Mouse (Mus musculus): Measurements from ENCODE around the gene Wdr62. TPM values are rescaled to one million over a fixed set of nuclear protein-coding genes. Genes with fewer than 3 reads are reported as not detected.
A peak's percentile ranks its signal among the peaks of the same experiment; 100 is the strongest.

The Wdr62 gene
- total RNA-seq (2014; rRNA removed) (0.55 and 0.81 TPM in 2 replicates), polyA plus RNA-seq (2012; rRNA removed) (4.8 and 5.9 TPM in 2 replicates)

DNA sequence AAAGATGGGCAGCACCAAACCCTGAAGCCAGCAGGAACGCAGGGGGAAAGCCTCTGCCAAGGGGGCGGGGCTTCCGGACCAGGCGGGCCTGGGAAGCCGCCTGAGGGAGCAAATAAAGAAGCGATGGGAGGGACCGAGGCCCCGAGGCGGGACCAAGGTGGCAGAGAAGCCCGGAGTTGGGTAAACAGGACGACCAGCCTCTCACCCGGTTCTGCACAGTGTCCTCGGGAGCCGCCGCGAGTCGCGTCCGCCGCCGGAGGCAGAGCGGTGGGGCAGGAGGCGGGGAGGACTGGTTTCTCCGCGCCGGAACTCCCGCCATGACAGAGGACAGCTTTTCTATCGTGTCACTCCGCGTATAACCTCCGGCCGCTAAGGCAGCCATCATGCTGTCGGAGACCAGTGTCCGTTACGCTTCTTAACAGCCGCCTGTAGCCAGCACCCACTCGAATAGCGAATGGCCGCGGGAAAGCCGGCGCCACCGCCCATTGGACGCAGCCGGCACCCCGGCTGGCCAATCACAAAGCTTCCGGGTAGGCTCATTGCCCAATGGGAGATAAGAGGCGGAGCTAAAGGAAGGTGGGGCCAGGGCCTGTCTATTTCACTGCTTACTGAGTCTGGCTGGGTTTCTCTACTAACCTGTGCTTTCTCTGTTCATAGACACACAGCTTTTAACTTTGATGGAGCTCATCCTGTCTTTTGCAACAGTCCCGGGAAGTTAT, at the start of gene Wdr62, which contains the start of gene Thap8:
Wdr62 (minus strand) TSS at position 469 of the 719 bp plus-strand sequence.
Thap8 (plus strand) TSS at position 144 of the 719 bp plus-strand sequence.
- H3K36me3 ChIP-seq (ENCODE audit: control insufficient read depth, insufficient read depth, low read length) = no peaks in the 10 kb centered on the region
- H3K4me1 ChIP-seq (ENCODE audit: control insufficient read depth, insufficient read depth, low read length) = no peaks in the 10 kb centered on the region
- H3K79me2 ChIP-seq (ENCODE audit: control insufficient read depth, insufficient read depth, low read length) = no peaks in the 10 kb centered on the region
- H3K4me3 ChIP-seq (ENCODE audit: insufficient read depth, low read depth, low read length) = peak within 1 kb of the TSS; percentile 63
- peak within 1 kb of the TSS; percentile 41 for H3K9ac ChIP-seq (ENCODE audit: low read depth, low read length)
- H3K27ac ChIP-seq (replicated peaks; ENCODE audit: insufficient read depth, low read depth, low read length) = peak within 1 kb of the TSS; percentile 89
- no peak for TF ChIP-seq CTCF (IDR thresholded peaks at IDR 0.05; ENCODE audit: low read depth, low read length)
- no peak for TF ChIP-seq POLR2A (IDR thresholded peaks at IDR 0.05; ENCODE audit: extremely low read depth, insufficient read depth, low read length)
- no peaks in the 10 kb centered on the region for H3K27me3 ChIP-seq (ENCODE audit: control insufficient read depth, insufficient read depth, low read length)
- DNase-seq (ENCODE audit: extremely low read depth, low read depth, low spot score) = peak; percentile 83
- under 1% methylated on average over 49 of the region's 49 CpGs for WGBS

DNA sequence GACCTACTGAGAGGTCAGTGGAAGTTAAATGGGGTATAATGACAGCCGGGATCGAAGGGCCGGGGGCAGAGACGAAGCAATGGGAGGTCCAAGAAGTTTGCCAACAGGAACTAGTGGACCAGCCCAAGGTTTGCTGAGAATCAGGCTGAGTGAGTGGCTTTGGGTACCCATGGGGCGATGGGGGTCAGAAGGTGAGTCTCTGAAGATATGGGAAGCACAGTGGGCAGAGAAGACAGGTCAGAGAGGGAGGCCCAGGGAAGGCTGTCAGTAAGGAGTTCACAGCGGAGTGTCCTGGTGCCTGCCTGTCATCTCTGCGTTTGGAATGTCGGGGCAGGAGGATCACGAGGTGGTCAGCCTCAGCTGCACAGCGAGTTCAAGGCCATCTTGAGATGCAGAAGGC, 48.2 kb upstream of the Wdr62 start:
- Histone ChIP-seq H3K27ac (replicated peaks; ENCODE audit: insufficient read depth, low read depth, low read length) (no peak overlapping the region), H3K79me2 (ENCODE audit: control insufficient read depth, insufficient read depth, low read length) (no peaks in the 10 kb centered on the region), H3K27me3 (ENCODE audit: control insufficient read depth, insufficient read depth, low read length) (no peaks in the 10 kb centered on the region), H3K4me1 (ENCODE audit: control insufficient read depth, insufficient read depth, low read length) (no peaks in the 10 kb centered on the region), H3K9ac (ENCODE audit: low read depth, low read length) (no peak overlapping the region), H3K36me3 (ENCODE audit: control insufficient read depth, insufficient read depth, low read length) (no peaks in the 10 kb centered on the region), H3K4me3 (ENCODE audit: insufficient read depth, low read depth, low read length) (no peak overlapping the region)
- TF ChIP-seq CTCF (IDR thresholded peaks at IDR 0.05; ENCODE audit: low read depth, low read length) (no peak), POLR2A (IDR thresholded peaks at IDR 0.05; ENCODE audit: extremely low read depth, insufficient read depth, low read length) (no peak)
- no peak for DNase-seq (ENCODE audit: extremely low read depth, low read depth, low spot score)
- 68% methylated on average over 10 of the region's 10 CpGs for WGBS

DNA sequence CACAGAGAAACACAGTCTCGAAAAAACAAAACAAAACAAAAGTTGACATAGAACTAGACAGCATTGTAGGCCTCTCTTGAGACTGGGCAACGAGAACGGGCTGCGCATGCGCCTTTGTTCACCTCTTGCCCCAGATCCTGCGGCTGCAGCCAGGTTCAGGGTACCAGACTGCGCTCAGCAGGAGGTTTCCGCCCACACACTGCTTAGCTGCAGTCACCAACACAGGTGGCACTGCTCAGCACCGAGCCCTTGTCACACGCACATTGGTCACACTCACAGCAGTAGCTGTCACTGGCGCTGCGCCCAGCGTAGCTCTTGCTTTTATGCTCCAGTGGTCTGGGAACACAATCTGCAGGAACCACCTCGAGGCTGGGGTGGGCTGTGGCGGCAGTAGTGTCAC, 46.9 kb upstream of the Wdr62 start:
- H3K79me2 ChIP-seq (ENCODE audit: control insufficient read depth, insufficient read depth, low read length) = no peaks in the 10 kb centered on the region
- H3K4me1 ChIP-seq (ENCODE audit: control insufficient read depth, insufficient read depth, low read length) = peaks cover 4% of the 10 kb centered on the region; the same call in 1 of the 2 replicates
- TF ChIP-seq POLR2A (IDR thresholded peaks at IDR 0.05; ENCODE audit: extremely low read depth, insufficient read depth, low read length) (no peak), CTCF (IDR thresholded peaks at IDR 0.05; ENCODE audit: low read depth, low read length) (no peak)
- H3K27ac ChIP-seq (replicated peaks; ENCODE audit: insufficient read depth, low read depth, low read length) = no peak overlapping the region
- no peak for DNase-seq (ENCODE audit: extremely low read depth, low read depth, low spot score)
- H3K36me3 ChIP-seq (ENCODE audit: control insufficient read depth, insufficient read depth, low read length) = no peaks in the 10 kb centered on the region
- WGBS = 66% methylated on average over 15 of the region's 15 CpGs
- H3K4me3 ChIP-seq (ENCODE audit: insufficient read depth, low read depth, low read length) = no peak overlapping the region
- no peak overlapping the region for H3K9ac ChIP-seq (ENCODE audit: low read depth, low read length)
- H3K27me3 ChIP-seq (ENCODE audit: control insufficient read depth, insufficient read depth, low read length) = no peaks in the 10 kb centered on the region

DNA sequence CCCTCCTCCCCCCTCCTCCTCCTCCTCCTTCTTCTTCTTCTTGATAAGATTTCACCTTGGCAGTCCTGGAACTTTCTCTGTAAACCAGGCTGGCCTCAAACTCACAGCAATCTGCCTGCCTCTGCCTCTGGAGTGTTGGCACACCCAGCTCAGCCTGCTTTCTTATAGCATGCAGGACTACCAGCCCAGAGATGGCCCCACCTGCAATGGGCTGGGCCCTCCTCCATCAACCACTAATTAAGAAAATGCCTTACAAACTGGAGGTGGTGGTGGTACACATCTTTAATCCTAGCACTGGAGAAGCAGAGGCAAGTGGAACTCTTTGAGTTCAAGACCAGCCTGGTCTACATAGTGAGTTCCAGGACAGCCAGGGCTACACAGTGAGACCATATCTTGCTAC, 46.2 kb upstream of the Wdr62 start:
- Histone ChIP-seq H3K27me3 (ENCODE audit: control insufficient read depth, insufficient read depth, low read length) (no peaks in the 10 kb centered on the region), H3K4me3 (ENCODE audit: insufficient read depth, low read depth, low read length) (no peak overlapping the region), H3K79me2 (ENCODE audit: control insufficient read depth, insufficient read depth, low read length) (no peaks in the 10 kb centered on the region), H3K27ac (replicated peaks; ENCODE audit: insufficient read depth, low read depth, low read length) (no peak overlapping the region), H3K9ac (ENCODE audit: low read depth, low read length) (no peak overlapping the region), H3K36me3 (ENCODE audit: control insufficient read depth, insufficient read depth, low read length) (no peaks in the 10 kb centered on the region), H3K4me1 (ENCODE audit: control insufficient read depth, insufficient read depth, low read length) (peaks cover 4% of the 10 kb centered on the region; the same call in 1 of the 2 replicates)
- TF ChIP-seq POLR2A (IDR thresholded peaks at IDR 0.05; ENCODE audit: extremely low read depth, insufficient read depth, low read length) (no peak), CTCF (IDR thresholded peaks at IDR 0.05; ENCODE audit: low read depth, low read length) (no peak)
- DNase-seq (ENCODE audit: extremely low read depth, low read depth, low spot score) = no peak

DNA sequence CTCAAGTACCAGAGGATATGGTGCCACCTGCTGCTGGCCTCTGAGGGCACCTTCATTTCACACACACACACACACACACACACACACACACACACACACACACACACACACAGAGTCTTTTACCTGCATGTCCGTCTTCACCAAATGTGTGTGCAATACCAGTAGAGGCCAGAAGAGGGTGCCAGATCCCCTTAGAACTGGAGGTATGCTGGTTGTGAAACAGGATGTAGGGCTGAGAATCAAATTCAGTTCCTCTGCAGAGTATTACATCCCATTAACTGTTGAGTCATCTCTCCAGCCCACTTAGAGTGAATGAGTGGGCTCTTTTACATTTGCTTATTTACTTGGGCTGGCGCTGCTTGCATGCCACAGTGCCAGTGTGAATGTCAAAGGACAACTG, 45.1 kb upstream of the Wdr62 start:
- DNase-seq (ENCODE audit: extremely low read depth, low read depth, low spot score) = peak; percentile 40
- H3K27ac ChIP-seq (replicated peaks; ENCODE audit: insufficient read depth, low read depth, low read length) = no peak overlapping the region

More for the DNA sequence above, 45.1 kb upstream of the Wdr62 start:
- Histone ChIP-seq H3K36me3 (ENCODE audit: control insufficient read depth, insufficient read depth, low read length) (no peaks in the 10 kb centered on the region), H3K79me2 (ENCODE audit: control insufficient read depth, insufficient read depth, low read length) (no peaks in the 10 kb centered on the region), H3K4me3 (ENCODE audit: insufficient read depth, low read depth, low read length) (no peak overlapping the region), H3K4me1 (ENCODE audit: control insufficient read depth, insufficient read depth, low read length) (peaks cover 9% of the 10 kb centered on the region), H3K27me3 (ENCODE audit: control insufficient read depth, insufficient read depth, low read length) (no peaks in the 10 kb centered on the region), H3K9ac (ENCODE audit: low read depth, low read length) (no peak overlapping the region)
- TF ChIP-seq POLR2A (IDR thresholded peaks at IDR 0.05; ENCODE audit: extremely low read depth, insufficient read depth, low read length) (no peak), CTCF (IDR thresholded peaks at IDR 0.05; ENCODE audit: low read depth, low read length) (peak; percentile 36)
- 47% methylated on average over 2 of the region's 2 CpGs for WGBS

Measured in liver, adult 2 months (tissue).